Mouse (Mus musculus) forebrain, embryonic 16.5 days (tissue): ENCODE data around the gene Olfr1057. TPM values are rescaled to one million over a fixed set of nuclear protein-coding genes. Genes with fewer than 3 reads are reported as not detected.
"Not testable (repeated sequence)": the region's sequence is repeated elsewhere in the genome, so short reads cannot be mapped to it uniquely, and the experiment has no call there.

ENCODE experiments used
- ATAC-seq: fragments of 200-750 bp; cut with Nextera tagmentation; 2 replicates; pipeline ENCODE4 v1.8.0; 2017; ENCODE audit warnings: mild to moderate bottlenecking, moderate library complexity
- H3K27ac ChIP-seq: fragments of 300-500 bp; sonication (generic); 2 replicates; pipeline ENCODE4 v1.5.1; 2014; ENCODE audit warnings: low read length, control low read depth
- H3K27me3 ChIP-seq: fragments of 300-500 bp; sonication (generic); replicated peaks from 2 replicates; pipeline ENCODE4 v1.6.1; 2014; ENCODE audit warnings: low read length; ENCODE audit not compliant: control insufficient read depth, insufficient read depth
- H3K36me3 ChIP-seq: fragments of 300-500 bp; sonication (generic); 2 replicates; pipeline ENCODE4 v1.6.1; 2014; ENCODE audit not compliant: control insufficient read depth, insufficient read depth
- H3K4me1 ChIP-seq: fragments of 300-500 bp; sonication (generic); replicated peaks from 2 replicates; pipeline ENCODE4 v1.6.1; 2014; ENCODE audit warnings: low read length; ENCODE audit not compliant: control insufficient read depth, insufficient read depth
- H3K4me2 ChIP-seq: fragments of 300-500 bp; sonication (generic); 2 replicates; pipeline ENCODE4 v1.6.1; 2014; ENCODE audit warnings: mild to moderate bottlenecking, low read length, control low read depth
- H3K4me3 ChIP-seq: fragments of 300-500 bp; sonication (generic); replicated peaks from 2 replicates; pipeline ENCODE4 v1.5.1; 2014; ENCODE audit warnings: mild to moderate bottlenecking, low read length, control low read depth
- H3K9ac ChIP-seq: fragments of 300-500 bp; sonication (generic); replicated peaks from 2 replicates; pipeline ENCODE4 v1.6.1; 2014; ENCODE audit warnings: low read depth, low read length, control low read depth
- H3K9me3 ChIP-seq: fragments of 300-500 bp; sonication (generic); 2 replicates; pipeline ENCODE4 v1.6.1; 2016; ENCODE audit warnings: low read length; ENCODE audit not compliant: control insufficient read depth
- WGBS: fragments of 180-500 bp; shearing (Covaris S2); extraction: QIAGEN DNeasy Blood & Tissue Kit; methylation state at CpG from one replicate; pipeline ENCODE4 v1.1.7; 2014; 5-methylcytosine and 5-hydroxymethylcytosine counted together
- polyA plus RNA-seq: library from polyadenylated mRNA; unstranded; fragments of >200 nt; fragmentation: Nextera tagmentation; extraction: Ambion mirVana; gene quantifications from 2 replicates; pipeline ENCODE4 v1.2.1, GENCODE M21; 2015

The Olfr1057 gene
- not detected in 2 replicates for polyA plus RNA-seq

- H3K9me3 ChIP-seq: no peaks in the 10 kb centered on the region
- no peaks in the 10 kb centered on the region for H3K36me3 ChIP-seq
- no peak within 1 kb of the TSS for H3K9ac ChIP-seq
- H3K4me2 ChIP-seq: no peak within 1 kb of the TSS
- no peak within 1 kb of the TSS for H3K27ac ChIP-seq
- H3K4me3 ChIP-seq: no peak within 1 kb of the TSS
- H3K4me1 ChIP-seq: no peaks in the 10 kb centered on the region
- H3K27me3 ChIP-seq: no peaks in the 10 kb centered on the region
- no peak for ATAC-seq
These were observed at the start of gene Olfr1057 for GRCm38 (mm10) chr2:86378293-86378692. TSS of gene Olfr1057 (minus strand) at chr2:86378393.

- not testable (repeated sequence) for H3K4me2 ChIP-seq, H3K4me1 ChIP-seq
These were observed 48.5 kb upstream of the Olfr1057 start, which contains the start of gene Olfr1062 for GRCm38 (mm10) chr2:86426649-86427048. TSS of gene Olfr1062 (minus strand) at chr2:86426749.

GRCm38 (mm10) chr2:86413950-86414349, 35.8 kb upstream of the Olfr1057 start, which contains the start of gene Olfr1061:
TSS of gene Olfr1061 (minus strand) at chr2:86414050.
- H3K4me2 ChIP-seq: no peak within 1 kb of the TSS

More at GRCm38 (mm10) chr2:86426649-86427048, 48.5 kb upstream of the Olfr1057 start, which contains the start of gene Olfr1062:
- not testable (repeated sequence) for H3K27me3 ChIP-seq, H3K9ac ChIP-seq, H3K27ac ChIP-seq, H3K36me3 ChIP-seq, ATAC-seq, H3K4me3 ChIP-seq, H3K9me3 ChIP-seq

GRCm38 (mm10) chr2:86395114-86395513, 16.9 kb upstream of the Olfr1057 start:
- no peak overlapping the region for H3K4me3 ChIP-seq
- no peak overlapping the region for H3K9ac ChIP-seq
- H3K36me3 ChIP-seq: no peaks in the 10 kb centered on the region
- H3K27ac ChIP-seq: no peak overlapping the region
- no peak for ATAC-seq
- 96% methylated on average over 2 of the region's 2 CpGs for WGBS
- no peaks in the 10 kb centered on the region for H3K9me3 ChIP-seq
- no peaks in the 10 kb centered on the region for H3K4me1 ChIP-seq
- H3K27me3 ChIP-seq: no peaks in the 10 kb centered on the region
- no peak overlapping the region for H3K4me2 ChIP-seq

More at GRCm38 (mm10) chr2:86413950-86414349, 35.8 kb upstream of the Olfr1057 start, which contains the start of gene Olfr1061:
- H3K9ac ChIP-seq: no peak within 1 kb of the TSS
- ATAC-seq: no peak
- no peaks in the 10 kb centered on the region for H3K36me3 ChIP-seq
- H3K27ac ChIP-seq: no peak within 1 kb of the TSS
- H3K9me3 ChIP-seq: no peaks in the 10 kb centered on the region
- no peaks in the 10 kb centered on the region for H3K4me1 ChIP-seq
- 80% methylated on average over 1 of the region's 1 CpGs for WGBS
- no peaks in the 10 kb centered on the region for H3K27me3 ChIP-seq
- no peak within 1 kb of the TSS for H3K4me3 ChIP-seq

GRCm38 (mm10) chr2:86388461-86388860, 10.3 kb upstream of the Olfr1057 start, which contains the start of gene Olfr1058:
TSS of gene Olfr1058 (minus strand) at chr2:86388561.
- H3K9me3 ChIP-seq: not testable (repeated sequence)

GRCm38 (mm10) chr2:86366342-86366741, 11.9 kb downstream of the Olfr1057 start:
- H3K4me2 ChIP-seq, H3K4me1 ChIP-seq, H3K36me3 ChIP-seq, H3K9ac ChIP-seq, ATAC-seq, H3K27me3 ChIP-seq, H3K9me3 ChIP-seq, H3K27ac ChIP-seq, H3K4me3 ChIP-seq: not testable (repeated sequence)
- WGBS: 60% methylated on average over 1 of the region's 6 CpGs

More at GRCm38 (mm10) chr2:86388461-86388860, 10.3 kb upstream of the Olfr1057 start, which contains the start of gene Olfr1058:
- not testable (repeated sequence) for H3K4me3 ChIP-seq, H3K27me3 ChIP-seq, H3K27ac ChIP-seq, H3K4me1 ChIP-seq, H3K4me2 ChIP-seq, H3K9ac ChIP-seq, ATAC-seq, H3K36me3 ChIP-seq

GRCm38 (mm10) chr2:86362369-86362768, 15.8 kb downstream of the Olfr1057 start, which contains the start of gene Olfr1056:
TSS of gene Olfr1056 (minus strand) at chr2:86362469.
- ATAC-seq: no peak

GRCm38 (mm10) chr2:86351751-86352150, 26.4 kb downstream of the Olfr1057 start:
- H3K4me3 ChIP-seq, H3K27ac ChIP-seq, H3K9me3 ChIP-seq, H3K27me3 ChIP-seq, H3K36me3 ChIP-seq, ATAC-seq, H3K9ac ChIP-seq, H3K4me1 ChIP-seq, H3K4me2 ChIP-seq: not testable (repeated sequence)
- 78% methylated on average over 1 of the region's 1 CpGs for WGBS

More at GRCm38 (mm10) chr2:86362369-86362768, 15.8 kb downstream of the Olfr1057 start, which contains the start of gene Olfr1056:
- Histone ChIP-seq H3K4me3 (no peak within 1 kb of the TSS), H3K9me3 (no peaks in the 10 kb centered on the region), H3K9ac (no peak within 1 kb of the TSS), H3K27ac (no peak within 1 kb of the TSS), H3K36me3 (no peaks in the 10 kb centered on the region), H3K4me2 (no peak within 1 kb of the TSS), H3K4me1 (no peaks in the 10 kb centered on the region), H3K27me3 (no peaks in the 10 kb centered on the region)

GRCm38 (mm10) chr2:86350184-86350583, 28.0 kb downstream of the Olfr1057 start, which contains the start of gene Olfr1055:
TSS of gene Olfr1055 (minus strand) at chr2:86350284.
- H3K4me3 ChIP-seq: no peak within 1 kb of the TSS
- no peaks in the 10 kb centered on the region for H3K9me3 ChIP-seq
- H3K27me3 ChIP-seq: no peaks in the 10 kb centered on the region
- no peak within 1 kb of the TSS for H3K4me2 ChIP-seq
- ATAC-seq: no peak
- H3K36me3 ChIP-seq: no peaks in the 10 kb centered on the region
- no peak within 1 kb of the TSS for H3K27ac ChIP-seq
- no peaks in the 10 kb centered on the region for H3K4me1 ChIP-seq
- WGBS: 96% methylated on average over 5 of the region's 5 CpGs
- no peak within 1 kb of the TSS for H3K9ac ChIP-seq

GRCm38 (mm10) chr2:86335333-86335732, 42.9 kb downstream of the Olfr1057 start, which contains the start of gene Olfr1054:
TSS of gene Olfr1054 (minus strand) at chr2:86335433.
- Histone ChIP-seq H3K27ac (no peak within 1 kb of the TSS), H3K4me2 (no peak within 1 kb of the TSS), H3K9ac (no peak within 1 kb of the TSS), H3K9me3 (no peaks in the 10 kb centered on the region), H3K27me3 (no peaks in the 10 kb centered on the region), H3K4me3 (no peak within 1 kb of the TSS), H3K4me1 (no peaks in the 10 kb centered on the region), H3K36me3 (no peaks in the 10 kb centered on the region)
- WGBS: 91% methylated on average over 3 of the region's 3 CpGs
- ATAC-seq: no peak
